Mouse (Mus musculus) heart, postnatal 10 days (tissue): ENCODE measurements at regions not wholly inside any gene's neighbourhood (a gene's known extent, or its start where the extent isn't known, plus 50 kb on each side); places are given as distances from the start of the nearest gene placed in this dataset.
"Not testable (repeated sequence)": the region's sequence is repeated elsewhere in the genome, so short reads cannot be mapped to it uniquely, and the experiment has no call there.

Source experiments
- DNase-seq, 2 experiments: peaks; one replicate each; pipeline ENCODE4 v3.0.0; 2021
- intact Hi-C: fragments of 180-260 bp; cut with DNase I; formaldehyde crosslinking; loops from one replicate; pipeline ENCODE4 v1.15.1; 2025

DNA sequence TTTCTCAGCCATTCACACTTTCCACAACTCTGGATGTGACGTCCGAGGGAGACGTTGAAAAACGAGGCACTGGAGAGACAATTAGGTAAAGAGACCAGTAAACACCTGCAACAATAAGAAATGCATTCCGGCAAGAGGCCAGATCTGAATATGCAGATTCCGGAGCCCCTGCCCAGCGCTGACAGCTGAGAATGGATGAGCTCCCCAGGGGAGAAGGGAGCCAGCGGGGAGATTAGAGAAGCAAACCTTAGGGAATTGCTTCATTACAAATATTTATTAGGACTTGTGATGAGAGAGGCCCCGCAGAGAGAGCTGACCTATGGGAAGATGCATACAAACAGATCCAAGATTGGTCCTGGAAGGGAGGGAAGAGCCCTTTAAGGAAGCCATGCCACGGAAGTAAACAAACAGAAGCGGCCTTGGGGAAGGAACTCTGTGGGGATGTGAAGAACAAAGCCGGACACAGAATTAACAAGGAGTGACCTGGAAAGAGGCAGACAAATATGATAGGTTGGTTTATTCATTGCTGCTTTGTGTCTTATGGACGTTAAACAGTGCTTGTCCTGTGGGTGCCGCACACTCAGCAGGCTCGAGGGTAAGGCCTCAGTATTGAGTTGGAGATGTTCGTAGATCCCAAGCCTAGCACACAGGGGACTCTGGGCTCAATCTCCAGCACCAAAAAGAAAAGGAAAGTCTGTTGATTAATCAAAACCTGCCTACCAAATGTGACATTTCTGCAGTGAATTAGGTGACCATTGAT lies 121.7 kb upstream of the Nebl start:
- intact Hi-C loops, result loop anchor here (2.0 to 10.0 kb wide), 4 partner anchors 34 to 912 kb away; no protein-coding TSS in a partner anchor
- DNase-seq, result no peak

DNA sequence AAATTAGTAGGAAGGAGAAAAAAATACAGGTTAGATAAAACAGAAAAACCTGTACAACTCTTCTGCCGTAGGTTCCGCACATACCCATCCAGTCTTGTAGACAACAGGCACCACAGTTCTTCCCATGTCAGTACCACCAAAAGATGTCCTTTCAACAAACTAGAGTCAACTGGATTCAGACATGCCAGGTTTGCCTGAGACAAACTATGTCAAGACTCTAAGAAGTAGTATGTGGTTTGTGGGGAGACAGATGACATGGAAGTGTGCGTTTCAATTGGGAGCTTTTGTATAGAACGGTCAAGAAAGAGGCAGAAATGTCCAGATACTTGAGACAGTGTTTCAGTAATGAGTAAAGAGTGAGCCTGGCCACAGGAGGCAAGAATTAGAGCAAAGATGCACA lies 119.5 kb upstream of the Nebl start:
- intact Hi-C loops, result loop anchor here (5.0 to 10.0 kb wide), 3 partner anchors 37 to 914 kb away; no protein-coding TSS in a partner anchor

DNA sequence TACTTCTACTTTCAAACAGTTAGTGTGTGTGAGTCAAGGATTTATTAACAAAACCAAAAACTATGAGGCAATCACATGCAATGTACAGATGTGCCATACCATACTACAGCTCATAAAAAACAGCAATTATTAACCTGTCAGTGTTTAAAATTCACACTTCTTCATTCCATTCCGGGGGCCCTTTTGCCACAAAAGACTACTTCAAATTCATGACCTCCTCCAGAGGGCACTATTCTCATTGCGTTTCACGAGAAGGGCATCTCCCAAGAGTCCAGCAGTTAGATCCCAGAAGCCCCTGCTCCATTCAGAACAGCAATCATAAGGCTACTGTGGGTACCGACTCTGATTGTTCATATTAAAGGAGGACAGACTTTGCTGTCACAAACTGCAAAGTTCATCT lies 118.0 kb upstream of the Nebl start:
- peak; percentile 44 to 58 for DNase-seq
- intact Hi-C loops, result loop anchor here (2.0 kb wide), 1 partner anchor 356 kb away; no protein-coding TSS in a partner anchor

More for the DNA sequence above, 119.5 kb upstream of the Nebl start:
- no peak for DNase-seq

DNA sequence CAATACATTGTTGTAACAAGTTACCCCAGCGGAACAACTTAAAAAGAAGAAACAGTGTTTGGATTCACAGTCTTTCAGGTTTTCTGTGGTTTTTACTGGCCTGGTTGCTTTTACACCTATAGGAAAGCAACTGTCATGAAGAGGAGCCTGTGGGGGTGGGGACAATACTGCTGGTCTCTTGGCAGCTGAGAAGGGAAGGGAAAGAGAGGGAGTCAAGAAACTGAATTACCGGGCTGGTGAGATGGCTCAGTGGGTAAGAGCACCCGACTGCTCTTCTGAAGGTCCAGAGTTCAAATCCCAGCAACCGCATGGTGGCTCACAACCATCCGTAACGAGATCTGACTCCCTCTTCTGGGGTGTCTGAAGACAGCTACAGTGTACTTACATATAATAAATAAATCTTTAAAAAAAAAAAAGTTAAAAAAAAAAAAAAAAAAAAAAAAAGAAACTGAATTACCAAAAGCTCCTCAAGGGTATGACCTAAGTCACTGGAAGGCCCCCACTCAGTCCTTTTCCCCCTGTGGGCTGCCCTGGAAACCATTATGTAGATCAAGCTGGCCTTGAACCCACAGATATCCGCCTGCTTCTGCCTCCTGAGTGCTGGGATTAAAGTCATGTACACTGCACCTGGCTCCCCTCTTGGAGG lies 114.3 kb upstream of the Nebl start:
- DNase-seq, intact Hi-C loops: not testable (repeated sequence)

DNA sequence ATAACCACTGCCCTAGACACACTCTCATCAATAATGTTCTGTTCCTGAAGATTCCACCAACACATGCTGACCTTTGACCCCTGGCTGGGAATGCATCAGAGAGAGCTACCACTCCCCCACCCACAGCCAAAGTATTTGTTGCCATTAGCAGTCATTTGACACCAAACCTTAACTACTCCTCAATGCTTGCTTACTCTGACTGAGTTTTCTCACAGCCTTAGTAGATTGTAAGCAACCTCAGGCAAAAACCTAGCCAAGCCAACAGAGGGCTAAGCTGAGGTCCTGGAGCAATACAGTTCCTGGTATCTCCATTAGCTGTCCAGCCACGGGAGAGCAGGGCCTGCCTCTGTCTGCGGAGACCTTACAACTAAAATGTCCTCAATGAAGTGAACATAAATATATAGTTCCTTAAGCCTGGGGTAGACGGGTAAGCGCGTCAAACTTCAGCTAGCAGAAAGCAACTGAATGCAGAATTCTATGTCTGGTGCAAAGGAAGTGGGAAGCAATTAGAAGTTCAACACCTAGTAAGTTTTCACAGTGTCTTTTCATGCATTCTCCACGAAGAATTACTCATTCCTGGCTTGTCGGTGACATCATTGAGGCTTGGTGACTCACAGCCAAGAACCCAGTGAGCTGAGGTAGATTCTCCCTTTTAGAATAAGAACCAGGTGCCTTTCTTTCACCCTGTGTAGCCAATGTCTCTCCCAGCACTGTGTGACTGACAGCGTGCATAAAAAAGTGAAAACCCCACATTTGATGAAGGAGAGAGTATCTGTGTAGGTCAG lies 113.6 kb upstream of the Nebl start:
- no peak for DNase-seq
- intact Hi-C loops, result no loop called here

DNA sequence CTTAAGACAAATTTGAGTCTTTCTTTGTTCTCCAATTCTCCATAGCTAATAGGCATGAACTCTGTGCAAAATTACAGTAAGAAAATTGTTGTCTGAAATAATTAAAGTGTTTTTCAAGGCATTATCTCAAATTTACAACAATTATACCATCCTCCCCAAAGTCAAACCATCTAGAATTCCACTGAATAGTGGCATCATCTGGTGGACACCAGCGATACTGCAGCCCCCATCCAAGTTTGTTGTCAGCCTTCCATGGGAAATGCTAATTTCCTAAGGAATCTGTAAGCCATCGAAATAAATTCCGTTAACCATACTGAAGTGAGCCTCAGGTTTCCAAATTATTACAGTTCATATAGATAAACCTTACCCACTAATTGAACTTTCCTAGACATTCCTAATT lies 110.7 kb upstream of the Nebl start:
- peak in 1 of 2 experiments; percentile 33 for DNase-seq
- intact Hi-C loops, result loop anchor here (2.0 kb wide), 2 partner anchors 197 to 419 kb away; no protein-coding TSS in a partner anchor

DNA sequence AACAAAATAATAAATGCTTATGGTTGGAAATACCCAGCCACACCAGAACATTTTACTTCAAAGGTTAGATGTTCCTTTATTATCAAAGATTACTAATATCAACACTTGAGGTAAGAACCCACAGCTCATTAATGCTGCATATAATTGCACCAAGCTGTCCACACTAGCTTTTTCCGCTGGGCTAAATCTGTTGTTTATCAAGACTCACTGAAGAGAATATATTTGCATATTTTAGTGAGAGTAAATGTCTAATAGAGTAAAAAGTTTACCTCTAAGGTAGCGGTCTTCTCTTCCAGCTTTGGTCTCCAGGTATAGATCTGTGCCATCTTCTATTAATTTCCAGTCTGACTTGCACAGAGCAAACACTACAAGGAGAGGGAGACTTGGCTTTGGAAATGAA lies 110.3 kb upstream of the Nebl start:
- intact Hi-C loops, result loop anchor here (2.0 kb wide), 1 partner anchor 197 kb away; no protein-coding TSS in a partner anchor
- DNase-seq, result no peak

DNA sequence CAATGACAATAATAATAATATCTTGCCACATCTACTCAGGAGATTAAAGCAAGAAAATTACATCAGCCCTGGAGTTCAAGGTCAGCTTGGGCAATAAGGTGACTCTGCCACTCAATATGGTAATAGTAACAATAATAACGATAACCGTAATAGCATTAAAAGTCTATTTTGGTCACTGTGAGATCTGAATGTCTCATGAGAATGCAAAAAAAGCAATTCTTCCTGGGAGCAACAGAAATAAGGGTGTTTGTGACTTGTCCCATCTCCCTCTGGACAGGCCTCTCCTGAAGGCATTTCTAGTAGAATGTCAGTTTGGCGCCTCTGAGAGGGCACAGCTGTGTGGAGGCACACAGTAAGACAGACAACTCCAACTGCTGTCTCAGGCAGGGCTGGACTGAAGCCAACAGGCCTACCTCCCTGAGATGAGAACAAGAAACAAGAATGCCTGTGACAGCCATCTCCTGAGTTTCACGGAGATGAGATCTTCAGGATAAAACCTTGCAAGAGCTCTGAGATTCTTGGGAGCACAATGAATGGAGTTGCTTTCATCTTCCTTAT lies 109.8 kb upstream of the Nebl start:
- no peak for DNase-seq
- intact Hi-C loops, result loop anchor here (2.0 kb wide), 1 partner anchor 196 kb away; no protein-coding TSS in a partner anchor

DNA sequence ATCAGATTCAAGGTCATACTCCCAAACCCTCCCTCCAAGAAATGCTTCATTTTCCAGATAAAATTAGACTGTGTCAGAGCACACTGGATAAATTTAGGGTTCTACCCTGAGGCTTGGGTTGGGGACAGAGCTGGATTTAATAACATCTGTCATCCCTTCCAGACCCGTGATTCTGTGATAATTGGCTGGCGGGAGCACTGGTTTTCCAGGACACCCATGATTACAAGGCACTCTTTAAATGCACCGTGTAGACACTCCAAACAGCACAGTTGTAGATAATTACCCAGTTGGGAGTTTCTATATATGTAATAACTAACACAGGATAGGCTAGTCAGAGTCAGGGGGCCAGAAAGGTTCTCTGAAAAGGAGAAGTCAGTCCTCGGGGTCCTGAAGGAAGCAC lies 108.4 kb upstream of the Nebl start:
- intact Hi-C loops, result loop anchor here (2.0 kb wide), 1 partner anchor 195 kb away; no protein-coding TSS in a partner anchor
- no peak for DNase-seq

DNA sequence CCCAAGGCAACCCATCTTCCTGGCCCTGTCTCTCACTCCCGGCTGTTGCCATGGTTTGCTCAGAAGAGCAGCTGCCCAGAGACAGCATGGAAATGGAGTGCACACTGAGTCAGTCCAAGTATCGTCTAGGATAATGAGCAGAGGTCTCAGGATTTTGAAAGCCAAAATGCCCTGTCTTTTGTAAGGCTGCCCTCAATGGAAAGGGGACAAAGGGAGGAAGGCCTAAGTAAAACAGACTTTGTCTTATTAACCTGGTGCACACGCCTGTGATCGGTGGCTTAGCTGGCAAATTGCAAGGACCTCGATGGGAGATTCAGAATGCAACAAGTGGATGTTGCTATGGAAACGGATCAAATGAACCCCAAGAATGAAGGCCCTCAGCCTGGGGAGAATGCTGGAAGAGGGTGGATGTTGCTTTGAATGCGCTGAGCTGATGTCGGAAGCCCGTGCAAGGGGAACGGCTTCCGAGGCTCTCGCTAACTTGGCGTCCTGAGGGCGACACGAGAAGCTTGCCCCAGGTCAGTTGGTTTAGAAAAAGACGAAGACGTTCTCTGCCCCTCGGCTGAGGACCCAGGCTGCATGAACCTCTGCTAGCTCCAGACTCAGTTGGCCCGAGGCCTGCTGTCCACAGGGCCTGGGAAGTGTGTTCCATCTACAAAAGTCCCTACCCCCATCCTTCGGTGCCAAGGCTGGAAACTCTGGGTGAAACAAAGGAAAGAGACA lies 107.8 kb upstream of the Nebl start:
- intact Hi-C loops, result no loop called here
- DNase-seq, result no peak

DNA sequence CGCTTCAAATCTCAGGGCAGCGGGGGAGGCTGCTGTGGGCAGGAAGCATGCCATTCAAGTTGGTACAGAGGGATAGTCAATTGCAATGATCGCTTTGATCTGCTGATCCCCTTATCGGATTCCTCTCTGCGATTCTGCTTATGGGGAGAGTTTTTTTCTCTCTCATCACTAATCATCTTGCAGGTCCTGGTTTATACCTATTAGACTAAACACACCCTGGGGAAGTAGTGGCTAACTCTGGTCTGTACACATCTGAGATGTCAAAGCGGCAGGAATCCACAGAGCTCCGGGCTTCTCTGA lies 107.1 kb upstream of the Nebl start:
- DNase-seq, result no peak
- intact Hi-C loops, result no loop called here

DNA sequence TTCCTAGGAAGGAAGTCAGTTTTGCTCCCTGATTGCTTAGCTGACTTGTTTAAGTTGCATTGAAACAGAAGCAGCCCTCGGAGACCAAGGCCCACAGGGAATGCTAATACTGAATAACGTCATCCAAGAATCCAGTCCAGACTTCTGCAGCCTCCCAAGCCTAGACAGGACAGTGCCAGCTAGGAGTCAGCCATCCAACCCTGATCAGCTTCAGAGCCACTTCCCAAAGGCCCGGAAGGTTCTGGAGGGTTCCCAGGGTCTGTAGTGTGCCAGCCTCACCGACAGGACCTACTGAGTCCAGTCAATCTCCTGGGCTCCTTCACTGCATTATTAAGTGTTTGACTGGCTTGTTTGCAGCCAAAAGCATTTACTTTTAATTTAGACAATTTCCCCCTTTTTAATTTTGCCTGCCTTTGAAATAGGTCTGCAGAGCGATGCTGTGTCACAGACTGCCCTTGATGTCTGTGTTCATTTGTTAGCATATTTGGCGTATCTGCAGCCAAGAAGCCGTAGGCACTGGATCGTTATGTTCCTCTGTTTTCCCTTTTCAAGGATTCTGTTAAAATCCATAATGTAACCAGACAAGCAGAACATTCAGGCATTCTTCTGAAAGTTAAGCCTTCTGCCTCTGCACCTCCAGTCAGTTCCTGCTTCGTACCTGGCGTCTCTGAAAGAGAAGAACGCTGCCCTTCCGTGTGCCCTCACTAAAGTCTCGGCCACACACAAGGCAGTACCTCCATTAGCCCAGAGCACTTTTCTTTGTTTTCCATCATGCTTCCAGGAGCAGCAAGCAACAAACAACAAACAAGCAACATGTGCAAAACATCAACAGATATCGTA lies 106.5 kb upstream of the Nebl start:
- no peak for DNase-seq
- intact Hi-C loops, result no loop called here

DNA sequence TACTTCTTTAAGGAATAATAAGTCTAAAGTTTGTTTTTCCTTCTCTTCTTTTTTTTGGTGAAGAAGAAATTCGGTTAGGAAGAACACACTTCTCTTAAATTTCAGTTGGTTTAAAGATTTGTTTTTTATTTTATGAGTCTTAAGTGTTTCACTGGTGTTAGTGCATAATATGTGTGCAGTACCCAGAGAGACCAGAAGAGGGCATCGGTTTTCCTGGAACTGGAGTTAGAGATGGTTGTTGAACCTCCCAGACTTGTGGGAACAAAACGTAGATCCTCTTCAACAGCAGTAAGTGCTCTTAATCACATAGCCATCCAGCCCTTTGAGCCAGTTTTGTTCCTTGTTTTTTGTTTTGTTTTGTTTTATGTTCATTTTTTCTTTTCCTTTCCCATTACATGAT lies 101.5 kb upstream of the Nebl start:
- DNase-seq, result no peak
- intact Hi-C loops, result no loop called here

DNA sequence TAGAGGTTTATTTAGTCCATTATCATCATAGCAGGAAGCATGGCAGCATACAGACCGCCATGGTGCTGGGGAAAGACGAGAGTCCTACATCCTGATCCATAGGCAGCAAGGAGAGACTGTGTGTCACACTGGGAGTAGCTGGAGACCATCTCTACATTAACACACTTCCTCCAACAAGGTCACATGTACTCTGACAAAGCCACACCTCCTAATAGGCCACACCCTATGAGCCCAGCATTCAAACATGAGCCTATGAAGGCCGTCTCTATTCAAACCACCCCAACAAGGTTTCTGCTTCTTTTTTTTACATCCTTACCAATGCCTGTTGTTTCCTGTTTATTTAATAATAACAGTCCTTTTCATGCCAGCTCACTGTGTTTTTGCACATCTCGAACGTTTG lies 99.0 kb upstream of the Nebl start:
- intact Hi-C loops, result no loop called here
- no peak for DNase-seq

DNA sequence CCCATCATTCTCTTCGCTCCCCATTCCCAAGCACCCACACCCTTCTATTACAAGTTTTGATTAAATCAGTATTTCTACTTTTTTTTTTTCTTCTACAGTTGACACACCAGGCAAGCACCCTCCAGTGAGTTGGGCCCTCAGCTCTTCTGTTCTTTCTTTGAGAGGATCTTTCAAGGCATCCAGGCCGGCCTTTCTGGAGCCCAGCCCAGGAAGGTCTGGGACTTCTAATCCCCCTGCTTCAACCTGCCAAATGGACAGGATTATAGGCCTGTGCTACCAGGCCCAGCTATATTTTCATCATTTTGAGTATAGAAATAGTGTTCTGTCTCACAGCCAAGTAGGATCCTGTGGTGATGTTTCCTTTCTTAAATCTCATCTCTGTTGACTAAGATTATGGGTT lies 94.0 kb upstream of the Nebl start:
- no peak for DNase-seq
- intact Hi-C loops, result no loop called here

DNA sequence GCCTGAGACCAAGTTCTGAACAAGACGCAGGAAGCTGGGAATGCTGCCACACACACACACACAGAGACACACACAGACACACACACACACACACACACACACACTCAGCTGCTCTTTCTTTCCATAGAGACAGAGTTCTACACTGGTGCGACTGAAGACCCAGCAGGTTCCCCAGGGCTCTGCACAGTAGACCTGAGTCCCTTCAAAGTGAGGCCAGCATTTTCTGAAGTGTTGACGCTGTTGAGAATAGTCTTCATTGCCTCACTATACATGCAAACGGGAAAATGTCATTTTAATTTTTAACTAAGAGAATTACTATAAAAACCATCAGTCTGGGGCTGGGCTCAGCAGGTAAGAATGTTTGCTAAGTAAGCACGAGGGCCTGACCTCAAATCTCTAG lies 92.9 kb upstream of the Nebl start:
- no peak for DNase-seq
- intact Hi-C loops, result no loop called here

DNA sequence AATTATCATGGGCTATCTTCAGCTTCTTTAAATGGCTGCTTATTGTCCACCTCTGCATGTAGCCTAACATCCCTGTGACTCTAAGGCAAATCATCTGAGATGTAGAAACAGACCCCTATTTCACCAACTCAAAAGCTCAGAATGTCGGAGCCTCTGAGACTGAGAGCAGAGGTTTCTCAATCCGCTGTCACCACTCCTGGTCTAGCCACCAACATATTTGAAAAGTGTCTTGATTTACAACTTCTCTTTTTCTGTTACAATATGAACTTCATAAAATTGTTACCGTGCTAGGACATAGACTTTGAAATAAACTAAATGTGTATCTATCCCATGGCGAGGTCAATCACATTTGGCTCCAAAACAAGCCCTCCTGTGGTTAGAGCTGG lies 91.3 kb upstream of the Nebl start:
- DNase-seq, result no peak
- intact Hi-C loops, result no loop called here

DNA sequence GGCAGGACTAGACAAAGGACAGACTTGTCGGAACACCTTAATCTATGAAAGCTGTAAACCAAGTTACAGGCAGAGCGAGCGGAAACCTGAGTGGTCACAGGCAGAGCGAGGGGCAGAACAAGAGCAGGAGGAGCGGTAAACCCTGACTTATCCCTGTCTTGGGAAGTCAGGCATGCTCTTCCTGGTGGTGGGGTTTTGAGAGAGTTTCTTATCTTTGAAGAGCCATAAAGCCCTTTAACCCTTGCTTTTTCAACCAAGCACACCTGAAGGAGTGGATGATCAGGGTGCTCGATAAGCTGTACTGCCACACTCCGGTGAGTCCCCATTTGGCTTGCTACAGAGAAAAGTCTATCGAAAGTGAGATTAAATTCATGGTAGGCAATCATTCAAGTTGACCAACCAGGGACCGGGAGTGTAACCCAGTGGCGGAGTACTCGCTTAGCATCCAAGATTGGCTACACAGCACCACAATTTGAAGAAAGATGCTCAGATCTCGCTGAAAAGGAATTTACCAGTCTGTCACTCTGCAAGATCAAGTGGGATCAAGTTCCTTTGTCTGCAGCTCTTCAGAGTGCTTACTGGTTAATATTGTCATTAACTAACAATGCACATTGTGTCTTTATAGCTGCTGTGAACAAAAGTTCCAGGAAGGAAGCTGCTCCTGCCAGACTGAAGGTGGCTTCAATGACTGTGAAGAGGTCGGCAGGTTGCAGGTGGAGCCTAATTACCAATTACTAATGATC lies 90.8 kb upstream of the Nebl start:
- intact Hi-C loops, result no loop called here
- DNase-seq, result no peak
